In genomic region chr11:34389261-34390116, GRCm38 (mm10) we compare ENCODE assay signal across 19 mouse cellular contexts.
A peak's percentile ranks its signal among the peaks of the same experiment; 100 is the strongest.
DNase-seq lines count a peak whose midpoint lies in the region; ATAC-seq and TF ChIP-seq lines count a peak whose summit lies in the region.
"Had no signal": no experiment of that assay in that cellular context is flagged by ENCODE, and none has a peak within 500 bp of the region (broad histone marks: within the 10 kb centered on the region; RNA-seq: fewer than 3 reads in every experiment).

No protein-coding gene starts in this region.

- no peaks in the 10 kb centered on the region for H3K36me3 ChIP-seq in heart, embryonic 11.5 days (ENCODE audit: control insufficient read depth, insufficient read depth, low read length)
- no peaks in the 10 kb centered on the region for H3K36me3 ChIP-seq in forebrain, postnatal 0 days (ENCODE audit: insufficient read depth)
- H3K36me3 ChIP-seq: embryonic facial prominence, embryonic 13.5 days; heart, embryonic 15.5 days; midbrain, embryonic 15.5 days had no signal

- 74% methylated on average over 6 of the region's 6 CpGs for WGBS in heart, embryonic 11.5 days (ENCODE audit: insufficient replicate concordance)
- WGBS in forebrain, postnatal 0 days: 88% methylated on average over 6 of the region's 6 CpGs

- no peak overlapping the region for H3K4me2 ChIP-seq in heart, embryonic 11.5 days
- no peak overlapping the region for H3K4me2 ChIP-seq in forebrain, postnatal 0 days (ENCODE audit: low read depth)
- H3K4me2 ChIP-seq: embryonic facial prominence, embryonic 13.5 days; heart, embryonic 15.5 days; midbrain, embryonic 15.5 days had no signal

- TF ChIP-seq POLR2A in bone marrow macrophage, adult 2 months (IDR thresholded peaks at IDR 0.05; ENCODE audit: borderline replicate concordance, low read depth, low read length): no peak

- H3K27me3 ChIP-seq in heart, embryonic 11.5 days (ENCODE audit: control insufficient read depth, insufficient read depth, low read length): no peaks in the 10 kb centered on the region
- H3K27me3 ChIP-seq in forebrain, postnatal 0 days (ENCODE audit: insufficient read depth, low read length): no peaks in the 10 kb centered on the region
- H3K27me3 ChIP-seq: embryonic facial prominence, embryonic 13.5 days; heart, embryonic 15.5 days; megakaryocyte, embryonic 14.5 days; midbrain, embryonic 15.5 days had no signal

- H3K9me3 ChIP-seq in heart, embryonic 11.5 days (replicated peaks; ENCODE audit: control insufficient read depth, low read length): no peaks in the 10 kb centered on the region
- H3K9me3 ChIP-seq in forebrain, postnatal 0 days (ENCODE audit: low read length): no peaks in the 10 kb centered on the region
- H3K9me3 ChIP-seq: embryonic facial prominence, embryonic 13.5 days; heart, embryonic 15.5 days; megakaryocyte, embryonic 14.5 days; midbrain, embryonic 15.5 days had no signal

- peak overlapping the region; percentile 46; the same call in 1 of the 2 replicates for H3K27ac ChIP-seq in heart, embryonic 11.5 days (ENCODE audit: low read depth, low read length)
- peak overlapping the region; percentile 29 for H3K27ac ChIP-seq in bone marrow macrophage, adult 2 months (ENCODE audit: insufficient read depth, low read depth, low read length)
- H3K27ac ChIP-seq in forebrain, postnatal 0 days (ENCODE audit: low read depth, low read length): no peak overlapping the region
- H3K27ac ChIP-seq: embryonic facial prominence, embryonic 13.5 days; heart, embryonic 15.5 days; midbrain, embryonic 15.5 days had no signal

- H3K9ac ChIP-seq in heart, embryonic 11.5 days (ENCODE audit: low read depth, low read length): no peak overlapping the region
- H3K9ac ChIP-seq in forebrain, postnatal 0 days: no peak overlapping the region
- H3K9ac ChIP-seq: embryonic facial prominence, embryonic 13.5 days; heart, embryonic 15.5 days; midbrain, embryonic 15.5 days had no signal

- DNase-seq in heart, postnatal 4 days: no peak
- DNase-seq in A20 (ENCODE audit: low read depth, low spot score): peak; percentile 43
- no peak for DNase-seq in forebrain, postnatal 0 days
- DNase-seq in left cerebral cortex, postnatal 10 days (ENCODE audit: extremely low spot score in 1 of 2, low spot score in 2 of 2): no peak
- DNase-seq: cerebellum, adult 2 months; gastrocnemius, postnatal 25 days; kidney, adult 9 months; layer of hippocampus, postnatal 36 days; left cerebral cortex, postnatal 4 days; right cerebral cortex, adult 18-20 months; thymus, adult 18-20 months had no signal

- no peak overlapping the region for H3K4me3 ChIP-seq in heart, embryonic 11.5 days (ENCODE audit: low read depth, low read length)
- H3K4me3 ChIP-seq in bone marrow macrophage, adult 2 months (ENCODE audit: insufficient read depth, low read length): no peak overlapping the region
- no peak overlapping the region for H3K4me3 ChIP-seq in forebrain, postnatal 0 days (ENCODE audit: low read depth, low read length)
- H3K4me3 ChIP-seq: embryonic facial prominence, embryonic 13.5 days; heart, embryonic 15.5 days; megakaryocyte, embryonic 14.5 days; midbrain, embryonic 15.5 days had no signal

- intact Hi-C loops in left cerebral cortex, postnatal 10 days (cut with DNase I): no loop called here

- no peaks in the 10 kb centered on the region; the same call in 1 of the 2 replicates for H3K4me1 ChIP-seq in heart, embryonic 11.5 days (ENCODE audit: control insufficient read depth, insufficient read depth, low read length)
- peaks cover 24% of the 10 kb centered on the region for H3K4me1 ChIP-seq in bone marrow macrophage, adult 2 months (ENCODE audit: control insufficient read depth, insufficient read depth, low read length)
- H3K4me1 ChIP-seq in forebrain, postnatal 0 days (ENCODE audit: insufficient read depth): no peaks in the 10 kb centered on the region
- H3K4me1 ChIP-seq: heart, embryonic 15.5 days; megakaryocyte, embryonic 14.5 days had no signal

- no peak for TF ChIP-seq CTCF in bone marrow macrophage, adult 2 months (IDR thresholded peaks at IDR 0.05; ENCODE audit: low read depth, low read length)
- TF ChIP-seq CTCF in forebrain, postnatal 0 days (IDR thresholded peaks at IDR 0.05; ENCODE audit: low read depth): no peak

- ATAC-seq in heart, embryonic 11.5 days (replicated peaks; ENCODE audit: insufficient number of reproducible peaks, low FRiP score, low TSS enrichment): no peak
- ATAC-seq in megakaryocyte progenitor cell, adult 5-6 weeks (replicated peaks; ENCODE audit: poor library complexity): peak; percentile 94
- ATAC-seq in forebrain, postnatal 0 days: no peak
- ATAC-seq: inflammation-experienced regulatory T-cells, adult 6 months; midbrain, embryonic 15.5 days had no signal
